Mouse (Mus musculus): ENCODE data around the gene Abca6. TPM values are rescaled to one million over a fixed set of nuclear protein-coding genes. Genes with fewer than 3 reads are reported as not detected.

Gene Abca6
- 0.70 and 0.87 TPM in 2 replicates for polyA plus RNA-seq (2015; fragmentation: Nextera tagmentation; extraction: Ambion mirVana)

GRCm38 (mm10) chr11:110251534-110251933 is at the start of gene Abca6:
TSS of gene Abca6 (minus strand) at chr11:110251776.

GRCm38 (mm10) chr11:110167459-110168251 is 83.9 kb downstream of the Abca6 start, which contains the start of gene Abca9:
TSS of gene Abca9 (minus strand) at chr11:110168196.

Other genes with a start within 250 kb of the Abca6 start
- 1.3 and 1.7 TPM in 2 replicates for gene Abca8a, start 155.8 kb downstream of the Abca6 start, polyA plus RNA-seq (2015; fragmentation: Nextera tagmentation; extraction: Ambion mirVana)
- 2.5 and 3.1 TPM in 2 replicates for gene Abca9, start 83.6 kb downstream of the Abca6 start, polyA plus RNA-seq (2015; fragmentation: Nextera tagmentation; extraction: Ambion mirVana)
- 14.4 and 15.8 TPM in 2 replicates for gene Abca5, start 85.9 kb upstream of the Abca6 start, polyA plus RNA-seq (2015; fragmentation: Nextera tagmentation; extraction: Ambion mirVana)
- gene Map2k6, start 147.3 kb upstream of the Abca6 start, polyA plus RNA-seq (2015; fragmentation: Nextera tagmentation; extraction: Ambion mirVana), result 8.3 and 9.0 TPM in 2 replicates

Data from neural tube, postnatal 0 days (tissue).